Mouse (Mus musculus) cerebellum, adult 2 months (tissue): ENCODE data around the gene 4931406C07Rik.

Experiments
- CTCF ChIP-seq: fragments of 200-500 bp; IDR thresholded peaks from 2 replicates; pipeline ENCODE4 v1.5.1; 2011; ENCODE audit warnings: low read depth, mild to moderate bottlenecking, control low read depth, low read length, moderate library complexity, borderline replicate concordance; ENCODE audit not compliant: insufficient read depth
- POLR2A ChIP-seq: fragments of 200-500 bp; IDR thresholded peaks from 2 replicates; pipeline ENCODE4 v1.6.1; 2011; ENCODE audit warnings: low read length, control low read depth, borderline replicate concordance; ENCODE audit not compliant: insufficient read depth

DNA sequence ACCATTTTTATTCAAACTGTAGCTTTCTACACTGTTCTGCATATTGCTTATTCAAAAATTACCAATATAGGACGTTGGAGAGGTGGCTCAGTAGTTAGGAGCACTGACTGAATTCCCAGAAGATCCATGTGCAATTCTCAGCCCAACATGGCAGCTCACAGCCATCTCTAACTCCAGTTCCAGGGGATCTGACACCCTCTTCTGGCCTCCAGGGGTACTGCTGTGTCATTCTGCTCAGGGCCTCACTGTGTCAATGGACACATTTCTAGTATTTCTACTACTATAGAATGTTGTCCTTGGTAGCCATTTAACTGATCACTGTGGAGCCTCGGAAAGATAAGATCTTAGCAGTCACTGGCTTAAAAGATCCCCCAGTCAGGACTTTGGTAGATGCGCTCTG lies 20.8 kb downstream of the 4931406C07Rik start:
- TF ChIP-seq CTCF (peak; percentile 10; the same call in 1 of the 2 replicates), POLR2A (no peak)
